Mouse (Mus musculus) midbrain, embryonic 16.5 days (tissue): ENCODE measurements at regions not wholly inside any gene's neighbourhood (a gene's known extent, or its start where the extent isn't known, plus 50 kb on each side); places are given as distances from the start of the nearest gene placed in this dataset.

Experiments used
- ATAC-seq: fragments of 200-750 bp; cut with Nextera tagmentation; 2 replicates; pipeline ENCODE4 v1.8.0; 2017; ENCODE audit warnings: moderate TSS enrichment
- H3K27ac ChIP-seq: fragments of 300-500 bp; sonication (generic); 2 replicates; pipeline ENCODE4 v1.5.1; 2014; ENCODE audit warnings: mild to moderate bottlenecking, low read length, mixed read lengths
- H3K27me3 ChIP-seq: fragments of 300-500 bp; sonication (generic); 2 replicates; pipeline ENCODE4 v1.6.1; 2014; ENCODE audit warnings: low read depth, low read length, mixed read lengths; ENCODE audit not compliant: control insufficient read depth, insufficient read depth
- H3K36me3 ChIP-seq: fragments of 300-500 bp; sonication (generic); 2 replicates; pipeline ENCODE4 v1.6.1; 2014; ENCODE audit warnings: mild to moderate bottlenecking, low read length, moderate library complexity, mixed read lengths; ENCODE audit not compliant: control insufficient read depth, insufficient read depth
- H3K4me1 ChIP-seq: fragments of 300-500 bp; sonication (generic); 2 replicates; pipeline ENCODE4 v1.6.1; 2014; ENCODE audit warnings: mild to moderate bottlenecking, low read length, mixed read lengths; ENCODE audit not compliant: control insufficient read depth, insufficient read depth
- H3K4me2 ChIP-seq: fragments of 300-500 bp; sonication (generic); 2 replicates; pipeline ENCODE4 v1.6.1; 2014; ENCODE audit warnings: mild to moderate bottlenecking, low read length, mixed read lengths
- H3K4me3 ChIP-seq: fragments of 300-500 bp; sonication (generic); 2 replicates; pipeline ENCODE4 v1.5.1; 2014; ENCODE audit warnings: low read depth, mild to moderate bottlenecking, low read length, moderate library complexity, mixed read lengths
- H3K9ac ChIP-seq: fragments of 300-500 bp; sonication (generic); 2 replicates; pipeline ENCODE4 v1.6.1; 2014; ENCODE audit warnings: low read depth, low read length, mixed read lengths
- H3K9me3 ChIP-seq: fragments of 300-500 bp; sonication (generic); replicated peaks from 2 replicates; pipeline ENCODE4 v1.6.1; 2014; ENCODE audit warnings: mild to moderate bottlenecking, low read length, mixed read lengths; ENCODE audit not compliant: control insufficient read depth, poor library complexity, severe bottlenecking
- WGBS: fragments of 180-500 bp; shearing (Covaris S2); extraction: QIAGEN DNeasy Blood & Tissue Kit; methylation state at CpG from one replicate; pipeline ENCODE4 v1.1.7; 2014; 5-methylcytosine and 5-hydroxymethylcytosine counted together

DNA sequence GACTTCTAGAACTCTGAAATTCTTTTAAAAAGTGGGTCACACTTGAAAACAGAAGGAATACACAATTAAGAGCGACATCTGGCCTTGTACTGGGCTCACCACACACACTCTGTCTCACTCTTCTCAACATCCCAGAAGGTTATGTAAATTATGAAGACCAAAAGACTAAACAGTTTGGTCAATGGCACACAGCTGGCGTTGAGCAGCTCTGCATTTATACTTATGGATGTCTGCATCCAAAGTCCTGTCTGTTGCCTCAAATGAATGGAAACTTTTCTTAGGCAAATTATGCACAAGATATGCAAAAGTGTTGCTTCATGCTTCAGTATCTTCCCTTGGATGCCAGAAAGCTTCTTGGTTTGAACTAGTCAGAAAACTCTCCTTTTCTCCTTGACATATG, 323.5 kb downstream of the Ppp3ca start:
- ATAC-seq, result no peak
- H3K4me3 ChIP-seq, result no peak overlapping the region
- WGBS, result 86% methylated on average over 2 of the region's 2 CpGs
- H3K27me3 ChIP-seq, result no peaks in the 10 kb centered on the region
- no peaks in the 10 kb centered on the region for H3K4me1 ChIP-seq
- H3K9ac ChIP-seq, result no peak overlapping the region
- no peak overlapping the region for H3K4me2 ChIP-seq
- H3K27ac ChIP-seq, result no peak overlapping the region
- no peaks in the 10 kb centered on the region for H3K36me3 ChIP-seq
- H3K9me3 ChIP-seq, result no peaks in the 10 kb centered on the region

- Histone ChIP-seq H3K4me2 (no peak overlapping the region), H3K9ac (no peak overlapping the region), H3K9me3 (no peaks in the 10 kb centered on the region), H3K4me3 (no peak overlapping the region), H3K27ac (no peak overlapping the region), H3K36me3 (no peaks in the 10 kb centered on the region), H3K4me1 (no peaks in the 10 kb centered on the region), H3K27me3 (no peaks in the 10 kb centered on the region)
- 92% methylated on average over 8 of the region's 8 CpGs for WGBS
- no peak for ATAC-seq
These were observed 324.6 kb downstream of the Ppp3ca start for GRCm38 (mm10) chr3:136994361-136995083.

DNA sequence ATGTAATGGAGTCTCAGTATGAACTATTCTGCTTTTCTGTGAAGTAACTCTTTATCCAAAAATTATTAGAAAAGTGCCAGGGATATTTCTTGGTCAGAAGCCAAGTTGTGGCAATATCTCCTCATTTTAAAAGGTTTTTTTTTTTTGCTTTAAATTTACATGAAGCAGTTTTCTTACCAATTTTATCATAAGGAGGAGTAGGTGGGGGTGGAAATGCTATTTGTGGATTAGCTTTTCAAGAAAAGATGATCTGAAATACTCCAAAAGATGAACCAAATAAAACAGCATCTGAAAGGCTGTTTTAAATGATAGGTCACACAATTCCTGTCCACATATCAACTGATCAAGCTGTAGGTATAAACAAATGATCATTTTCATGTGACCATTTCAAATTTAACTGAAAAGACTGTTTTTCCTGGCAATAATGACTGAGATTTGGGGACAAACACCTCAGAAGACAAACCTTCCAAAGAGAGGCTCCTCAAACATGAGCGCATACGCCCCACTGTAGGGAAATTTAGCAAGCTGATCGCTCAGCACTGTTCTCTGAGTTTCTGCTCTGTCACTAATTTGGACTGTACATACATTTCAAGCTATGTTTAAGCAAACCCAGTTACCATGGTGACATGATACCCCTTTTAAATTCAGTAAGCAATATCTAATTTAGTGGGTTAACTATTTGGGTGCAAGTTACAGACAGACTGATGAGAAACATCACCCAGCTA, 325.8 kb downstream of the Ppp3ca start:
- no peak for ATAC-seq
- Histone ChIP-seq H3K27ac (no peak overlapping the region), H3K9me3 (no peaks in the 10 kb centered on the region), H3K4me1 (no peaks in the 10 kb centered on the region), H3K9ac (no peak overlapping the region), H3K27me3 (no peaks in the 10 kb centered on the region), H3K4me3 (no peak overlapping the region), H3K36me3 (no peaks in the 10 kb centered on the region), H3K4me2 (no peak overlapping the region)
- WGBS, result 92% methylated on average over 3 of the region's 3 CpGs

GRCm38 (mm10) chr3:136996381-136996895, 326.5 kb downstream of the Ppp3ca start:
- ATAC-seq, result no peak
- Histone ChIP-seq H3K4me1 (no peaks in the 10 kb centered on the region), H3K4me3 (no peak overlapping the region), H3K27ac (no peak overlapping the region), H3K9me3 (no peaks in the 10 kb centered on the region), H3K27me3 (no peaks in the 10 kb centered on the region), H3K9ac (no peak overlapping the region), H3K4me2 (no peak overlapping the region), H3K36me3 (no peaks in the 10 kb centered on the region)
- 87% methylated on average over 5 of the region's 5 CpGs for WGBS

- Histone ChIP-seq H3K27ac (no peak overlapping the region), H3K4me1 (no peaks in the 10 kb centered on the region), H3K9me3 (no peaks in the 10 kb centered on the region), H3K27me3 (no peaks in the 10 kb centered on the region), H3K4me2 (no peak overlapping the region), H3K36me3 (no peaks in the 10 kb centered on the region), H3K4me3 (no peak overlapping the region), H3K9ac (no peak overlapping the region)
- ATAC-seq, result no peak
- WGBS, result 61% methylated on average over 2 of the region's 2 CpGs
These were observed 329.3 kb upstream of the Emcn start for GRCm38 (mm10) chr3:137011551-137011950.

- Histone ChIP-seq H3K36me3 (no peaks in the 10 kb centered on the region), H3K9ac (no peak overlapping the region), H3K9me3 (no peaks in the 10 kb centered on the region), H3K27ac (no peak overlapping the region), H3K4me1 (no peaks in the 10 kb centered on the region), H3K27me3 (no peaks in the 10 kb centered on the region), H3K4me3 (no peak overlapping the region), H3K4me2 (no peak overlapping the region)
- ATAC-seq, result no peak
- 78% methylated on average over 2 of the region's 2 CpGs for WGBS
These were observed 326.2 kb upstream of the Emcn start for GRCm38 (mm10) chr3:137014686-137015085.

DNA sequence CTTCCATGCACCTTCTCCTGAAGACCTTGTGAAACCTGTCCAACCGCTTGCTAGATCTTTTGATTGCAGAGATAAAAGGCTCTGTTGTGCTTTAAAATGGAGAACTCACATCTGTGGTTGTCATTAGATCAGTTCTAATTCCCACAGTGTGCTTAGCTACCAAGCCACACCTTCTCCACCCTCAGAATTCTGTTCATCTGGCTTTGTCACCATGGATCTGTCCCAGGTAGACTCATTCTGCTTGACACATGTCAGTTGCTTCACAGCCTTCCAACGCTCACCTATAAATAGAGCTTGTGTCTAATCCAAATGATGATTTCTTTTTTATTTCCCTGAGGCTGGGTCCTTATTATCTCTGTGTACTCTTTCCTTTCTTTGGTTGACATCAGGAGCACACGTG, 325.7 kb upstream of the Emcn start:
- H3K4me2 ChIP-seq, result no peak overlapping the region
- H3K9ac ChIP-seq, result no peak overlapping the region
- H3K4me3 ChIP-seq, result no peak overlapping the region
- ATAC-seq, result no peak
- H3K27ac ChIP-seq, result no peak overlapping the region
- H3K9me3 ChIP-seq, result no peaks in the 10 kb centered on the region
- 83% methylated on average over 3 of the region's 3 CpGs for WGBS
- H3K4me1 ChIP-seq, result no peaks in the 10 kb centered on the region
- no peaks in the 10 kb centered on the region for H3K36me3 ChIP-seq
- H3K27me3 ChIP-seq, result no peaks in the 10 kb centered on the region

GRCm38 (mm10) chr3:137019971-137020634, 320.8 kb upstream of the Emcn start:
- Histone ChIP-seq H3K27ac (no peak overlapping the region), H3K4me1 (no peaks in the 10 kb centered on the region), H3K27me3 (no peaks in the 10 kb centered on the region), H3K4me3 (no peak overlapping the region), H3K9ac (no peak overlapping the region), H3K36me3 (no peaks in the 10 kb centered on the region), H3K9me3 (no peaks in the 10 kb centered on the region), H3K4me2 (no peak overlapping the region)
- 15% methylated on average over 3 of the region's 3 CpGs for WGBS
- ATAC-seq, result no peak

- Histone ChIP-seq H3K27me3 (no peaks in the 10 kb centered on the region), H3K9me3 (0 out of 2 replicates have a peak, but pooled peaks cover 5% of the 10 kb centered on the region), H3K27ac (no peak overlapping the region), H3K36me3 (no peaks in the 10 kb centered on the region), H3K4me2 (no peak overlapping the region), H3K4me3 (no peak overlapping the region), H3K9ac (no peak overlapping the region), H3K4me1 (peaks cover 2% of the 10 kb centered on the region; the same call in 1 of the 2 replicates)
- ATAC-seq, result no peak
- WGBS, result 45% methylated on average over 2 of the region's 2 CpGs
These were observed 311.3 kb upstream of the Emcn start for GRCm38 (mm10) chr3:137029546-137029945.
